Mouse (Mus musculus): ENCODE measurements around the gene Slc5a11.

Slc5a11 gene

DNA sequence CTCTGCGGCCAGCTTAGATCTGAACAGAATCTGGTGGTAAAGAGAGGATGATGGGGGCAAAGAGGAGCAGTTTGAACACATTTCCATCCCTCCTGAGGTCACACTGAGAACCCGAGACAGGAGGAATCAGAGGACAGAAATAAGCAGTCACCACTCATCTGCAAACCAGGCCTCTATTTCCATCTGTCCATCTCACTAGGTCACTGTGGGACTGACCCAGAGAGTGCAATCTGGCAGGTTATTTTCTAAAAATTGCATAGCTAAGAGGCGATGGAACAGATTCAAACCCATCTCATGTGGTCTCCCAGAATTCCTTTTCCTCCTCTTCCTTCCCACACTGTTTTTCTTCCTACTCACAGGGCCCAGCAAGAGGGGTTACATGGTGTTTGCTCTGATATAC, 73.3 kb downstream of the Slc5a11 start:
- DNase-seq: no peak

DNA sequence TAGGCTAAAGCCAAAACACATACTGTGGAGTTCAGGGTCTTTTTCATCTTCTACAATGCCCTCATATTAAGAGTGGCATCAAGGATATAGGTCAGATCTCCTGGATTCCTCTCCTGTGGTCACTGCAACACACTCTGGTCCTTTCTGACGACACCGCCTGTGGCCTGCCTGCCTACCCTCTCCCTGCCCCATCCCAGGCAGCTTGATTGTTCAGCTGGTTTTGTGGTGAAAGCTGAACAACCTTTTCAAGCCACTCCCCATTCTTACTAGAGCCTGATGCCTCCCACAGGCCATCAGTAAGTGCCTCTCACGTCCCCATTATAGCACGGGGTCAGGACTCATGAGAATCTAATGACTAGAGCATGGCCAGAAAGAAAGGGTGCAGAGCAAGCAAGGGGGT, 74.6 kb downstream of the Slc5a11 start:
- DNase-seq: no peak

DNA sequence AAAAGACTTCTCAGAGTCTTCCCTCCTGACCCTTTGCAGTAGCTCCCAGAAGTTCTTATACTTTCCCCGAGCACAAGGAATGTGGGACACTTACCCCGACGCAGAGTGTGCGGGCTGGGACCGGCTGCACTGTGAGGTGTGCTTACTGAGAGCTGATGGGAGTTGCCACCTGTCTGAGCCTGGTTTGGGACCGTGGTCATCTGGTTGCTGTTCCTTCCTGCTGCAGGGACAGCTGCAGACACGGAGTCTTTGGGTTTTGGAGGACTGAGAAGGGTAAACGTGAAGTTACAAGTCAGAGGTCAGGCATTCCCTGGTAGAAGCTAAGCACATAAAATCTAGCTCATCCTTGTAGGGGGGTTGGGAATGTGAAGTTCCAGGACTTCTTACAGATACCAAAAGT, 77.4 kb downstream of the Slc5a11 start:
- DNase-seq: no peak

DNA sequence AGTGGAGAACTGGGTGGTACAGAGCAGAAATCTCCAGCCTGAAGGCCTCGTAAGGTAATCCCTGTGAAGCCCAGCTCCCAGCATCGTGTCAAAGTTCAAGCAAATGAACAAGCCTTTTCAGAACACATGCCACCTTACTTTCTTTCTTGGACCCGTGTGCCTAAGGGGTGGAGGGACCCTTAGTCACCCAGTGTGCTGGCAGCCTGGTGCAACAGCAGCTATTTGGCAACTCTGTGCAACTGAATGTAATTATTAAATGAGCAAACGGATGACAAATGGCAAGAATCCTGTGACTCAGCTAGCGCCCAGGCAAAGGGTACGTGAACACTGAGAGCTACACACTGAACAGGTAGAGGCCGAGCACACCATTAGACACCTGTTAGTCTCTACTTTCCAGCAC, 79.3 kb downstream of the Slc5a11 start:
- DNase-seq: no peak

DNA sequence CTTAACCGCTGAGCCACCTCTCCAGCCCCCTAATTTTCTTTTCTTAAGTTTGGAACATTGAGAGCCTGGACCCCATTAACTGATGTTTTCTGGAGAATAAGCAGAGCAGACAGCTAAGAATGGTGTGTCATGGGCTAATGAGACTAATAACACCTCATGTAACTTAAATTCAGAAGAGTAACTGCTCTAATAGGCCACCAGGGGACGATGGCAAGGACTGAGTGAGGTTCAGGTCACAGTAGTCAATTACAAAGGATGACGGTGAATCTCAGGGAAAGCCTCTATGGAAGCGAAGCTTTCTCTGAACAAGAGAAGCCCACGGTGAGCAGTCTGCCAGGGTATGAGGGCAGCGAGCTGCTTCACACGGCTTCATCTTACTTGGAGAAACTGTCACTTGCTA, 80.8 kb downstream of the Slc5a11 start:
- no peak for DNase-seq

DNA sequence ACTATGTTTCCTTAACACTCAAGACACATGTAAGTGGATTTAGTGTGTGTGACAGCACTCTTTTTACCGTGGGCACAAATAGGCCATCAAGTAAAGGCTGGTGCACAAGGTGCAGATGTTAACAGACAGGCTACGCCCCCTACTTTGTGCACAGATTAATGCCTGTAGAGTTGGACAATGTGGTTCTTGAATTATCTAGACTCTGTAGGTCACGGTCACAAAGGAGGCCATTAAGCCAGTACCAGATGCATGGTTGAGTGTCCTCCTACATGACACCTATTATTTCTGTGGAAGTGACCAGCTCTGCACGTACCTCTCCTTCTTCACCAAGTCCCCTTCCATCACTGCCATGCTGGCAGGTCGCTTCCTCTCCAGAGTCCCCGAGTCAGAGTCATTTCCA, 81.5 kb downstream of the Slc5a11 start:
- no peak for DNase-seq

DNA sequence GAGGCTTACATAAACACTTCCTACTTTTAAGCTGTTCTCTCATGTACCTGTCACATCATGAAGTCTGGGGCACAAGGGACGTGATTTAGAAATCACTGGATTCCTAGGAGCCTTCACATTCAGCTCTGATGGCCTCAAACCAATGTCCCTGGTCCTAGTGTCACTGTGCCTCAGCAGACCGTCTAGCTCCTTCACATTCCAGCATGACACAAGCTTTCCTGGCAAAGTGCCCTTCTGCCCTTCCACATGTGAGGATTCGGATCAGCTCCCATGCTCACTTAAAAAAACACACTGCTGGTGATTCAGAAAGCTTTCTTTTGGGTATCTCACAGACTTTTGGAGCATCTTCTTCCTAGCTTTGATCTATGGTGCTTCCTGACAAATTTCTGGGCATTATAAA, 83.6 kb downstream of the Slc5a11 start:
- no peak for DNase-seq

DNA sequence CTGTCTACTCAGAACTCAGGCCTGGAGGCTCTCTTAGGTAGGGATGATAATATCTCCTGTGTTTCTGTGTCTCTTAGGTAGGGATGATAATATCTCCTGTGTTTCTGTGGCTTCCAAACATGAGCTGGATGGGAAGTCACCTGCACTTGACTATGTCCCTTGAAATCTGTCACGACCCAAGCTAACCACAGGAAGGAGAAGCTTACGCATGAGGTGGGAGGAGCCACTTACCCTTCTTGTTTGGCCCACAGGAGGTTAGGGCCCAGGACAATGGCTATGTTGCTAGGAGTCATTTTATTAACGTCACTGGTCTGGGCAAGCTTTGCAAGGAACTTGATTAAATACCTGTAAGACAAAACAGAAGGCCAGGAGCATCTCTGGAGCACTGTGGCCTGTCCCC, 85.7 kb downstream of the Slc5a11 start:
- no peak for DNase-seq

DNA sequence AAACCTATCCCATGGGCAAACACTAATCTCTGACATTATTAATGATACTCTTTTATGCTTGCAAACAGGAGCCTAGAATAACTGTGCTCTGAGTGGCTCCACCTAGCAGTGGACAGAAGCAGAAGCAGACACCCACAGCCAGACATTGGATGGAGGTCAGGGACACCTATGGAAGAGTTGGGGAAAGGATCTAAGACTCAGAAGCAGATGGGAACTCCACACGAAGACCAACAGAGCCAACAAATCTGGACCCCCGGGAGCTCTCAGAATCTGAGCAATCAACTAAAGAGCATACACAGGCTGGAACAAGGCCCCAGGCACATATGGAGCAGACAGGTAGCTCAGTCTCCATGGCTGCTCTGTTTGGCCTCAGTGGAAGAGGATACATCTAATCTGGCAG, 90.8 kb downstream of the Slc5a11 start:
- DNase-seq: no peak

DNA sequence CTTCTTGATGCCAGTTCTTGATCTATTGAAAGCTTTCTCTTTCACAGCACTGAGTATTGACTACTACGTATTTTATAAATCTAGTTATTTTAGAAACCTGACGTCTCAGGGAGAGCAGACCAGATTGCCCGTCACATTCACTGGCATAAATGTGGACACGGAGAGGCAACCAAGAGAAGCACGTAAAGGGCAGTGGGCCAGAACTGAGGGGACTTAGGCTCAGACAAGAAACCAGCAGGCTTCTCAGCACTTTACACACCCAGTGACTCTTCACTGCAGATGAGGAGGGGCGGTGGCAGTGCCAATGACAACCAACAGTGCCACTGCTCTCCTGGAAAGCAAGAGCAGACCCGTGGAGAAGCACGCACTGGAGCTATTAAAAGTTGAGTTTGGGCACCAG, 92.7 kb downstream of the Slc5a11 start:
- no peak for DNase-seq

DNA sequence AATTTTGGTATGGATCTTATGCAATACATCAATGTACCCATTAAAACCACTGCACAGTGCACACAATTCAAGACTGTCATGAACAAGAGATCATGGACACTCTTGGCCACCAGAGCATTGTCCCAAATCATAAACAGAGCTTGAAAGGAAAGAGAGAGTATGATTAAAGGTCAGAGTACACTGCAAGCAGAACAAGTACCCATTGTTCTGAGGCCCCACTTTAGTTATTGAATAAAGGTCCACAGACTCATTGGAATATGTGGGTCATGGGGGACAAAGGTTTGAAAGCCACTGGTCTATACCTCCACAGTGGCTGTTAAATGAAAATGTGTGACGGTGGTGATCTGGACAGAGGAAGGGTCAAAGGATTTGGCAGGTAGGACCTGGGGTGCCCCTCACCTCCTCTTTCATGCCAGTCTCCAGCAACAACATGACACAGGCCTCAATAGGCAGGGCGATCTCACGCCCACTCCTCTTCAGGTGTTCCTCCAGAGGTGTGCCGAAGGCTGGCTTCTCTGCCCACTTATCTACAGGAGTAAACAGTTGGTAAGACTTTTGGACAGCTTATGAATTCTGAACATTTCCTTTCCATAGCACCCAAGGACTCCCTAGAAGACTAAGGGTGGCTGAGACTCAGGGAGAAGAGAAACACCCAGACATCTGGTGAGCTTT, 93.4 kb downstream of the Slc5a11 start:
- DNase-seq: no peak

DNA sequence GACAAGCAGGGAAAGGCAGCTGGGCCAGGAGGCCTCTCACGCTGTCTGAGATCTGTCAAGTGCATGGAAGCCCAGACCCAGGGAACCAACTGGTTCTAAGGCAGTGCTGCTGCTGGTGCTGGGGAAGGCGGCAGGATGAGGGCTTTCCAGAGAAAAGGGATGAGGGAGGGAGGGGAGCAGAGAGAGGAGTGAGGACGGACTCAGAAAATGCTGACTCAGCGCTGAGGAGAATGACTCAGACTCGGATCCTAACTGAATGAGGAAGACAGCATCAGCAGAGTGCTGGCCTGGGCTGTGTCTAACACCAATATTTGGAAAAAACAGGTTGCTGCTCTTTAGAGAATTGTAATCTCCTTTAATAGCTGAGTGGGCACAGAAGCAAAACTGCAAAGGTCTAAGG, 97.3 kb downstream of the Slc5a11 start:
- no peak for DNase-seq

DNA sequence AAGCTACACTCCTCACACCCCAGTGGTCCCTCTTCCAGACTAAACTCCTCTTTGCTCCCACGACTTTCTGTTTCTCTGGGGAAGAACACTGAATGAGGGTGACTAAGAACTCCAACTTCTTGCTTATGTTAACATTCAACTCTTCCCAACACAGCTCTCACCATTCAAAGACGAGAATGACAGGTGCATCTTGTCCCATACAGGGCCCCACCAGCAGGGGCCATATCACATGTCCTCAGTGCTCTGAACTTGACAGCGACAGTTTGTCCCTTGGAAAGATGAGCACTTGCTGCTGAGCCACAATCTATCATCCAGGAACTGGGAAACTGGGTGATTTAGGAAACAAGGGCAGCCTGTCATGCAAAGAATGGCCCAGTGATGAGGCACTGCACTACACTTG, 98.2 kb downstream of the Slc5a11 start:
- no peak for DNase-seq

DNA sequence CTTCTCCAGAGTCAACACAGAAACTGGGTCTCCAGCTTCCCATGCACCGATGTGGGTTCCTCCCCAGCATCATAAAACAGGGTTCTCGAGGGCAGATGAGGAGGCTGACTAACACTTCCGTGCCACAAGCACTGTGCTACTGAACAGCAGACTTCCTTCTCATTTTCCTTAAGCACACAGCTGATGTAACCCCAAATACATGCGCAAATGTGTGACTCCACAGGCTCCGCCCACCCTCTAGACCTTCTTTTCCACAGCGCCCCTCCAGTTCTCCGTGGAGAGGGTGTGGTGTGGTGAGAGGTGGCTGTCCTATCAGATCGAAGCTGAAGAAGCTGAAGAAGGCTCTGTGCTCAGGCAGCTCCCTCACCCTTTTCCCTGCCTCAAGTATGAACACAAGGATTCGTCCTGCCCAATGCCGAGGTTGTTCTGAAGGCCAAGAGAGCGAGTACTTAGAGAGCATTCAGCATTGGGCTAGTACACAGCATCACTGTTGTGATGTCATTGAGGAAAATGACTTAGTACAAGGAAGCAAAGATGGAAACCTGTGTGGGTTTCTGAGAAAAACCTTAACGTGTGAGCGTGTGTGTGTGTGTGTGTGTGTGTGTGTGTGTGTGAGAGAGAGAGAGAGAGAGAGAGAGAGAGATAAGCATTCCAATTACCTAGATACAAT, 108.0 kb downstream of the Slc5a11 start:
- DNase-seq: no peak
